Mouse (Mus musculus): ENCODE results near the gene Btbd35f6.
"Not testable (repeated sequence)": the region's sequence is repeated elsewhere in the genome, so short reads cannot be mapped to it uniquely, and the experiment has no call there.

The Btbd35f6 gene

DNA sequence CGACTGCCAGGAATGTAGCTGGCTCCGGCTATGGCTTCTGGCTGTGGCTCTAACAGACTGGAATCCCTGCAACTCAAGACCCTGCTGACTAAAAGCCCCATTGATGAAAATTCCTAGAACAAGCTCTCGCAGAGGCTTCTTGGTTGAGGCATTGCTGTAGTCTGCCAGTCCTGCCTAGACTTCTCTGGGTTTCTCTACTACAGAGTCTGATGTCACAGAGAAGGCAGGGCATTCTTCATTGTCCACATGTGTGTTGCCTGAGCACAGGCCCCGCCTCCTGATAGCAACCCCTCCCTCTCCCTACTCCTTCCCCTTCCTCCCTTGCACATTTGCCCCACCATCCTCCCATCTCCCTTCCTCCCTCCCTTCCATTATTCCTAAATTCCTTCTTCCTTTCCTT, at the start of gene Btbd35f6:
TSS of gene Btbd35f6 (minus strand) at position 101 of the 400 bp plus-strand sequence.
- DNase-seq = not testable (repeated sequence)

DNA sequence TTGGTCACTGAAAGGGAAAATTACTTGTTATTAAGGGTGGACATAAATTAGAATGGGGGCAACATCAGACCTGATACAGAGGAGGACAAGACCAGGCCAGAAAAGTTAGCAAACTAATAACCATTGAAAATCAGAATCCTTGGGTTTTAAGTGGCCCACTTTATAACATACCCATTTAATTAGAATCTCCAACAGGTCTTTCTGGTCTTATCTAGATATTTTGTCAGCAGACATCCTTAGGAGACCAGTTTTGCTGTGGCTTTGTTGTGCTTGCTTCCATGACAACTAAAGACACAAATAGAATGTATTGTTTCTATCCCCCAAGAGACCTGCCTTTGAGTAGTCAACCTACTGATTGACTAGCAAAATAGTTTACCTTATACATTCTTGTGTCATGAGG, 30.4 kb upstream of the Btbd35f6 start, which contains the start of gene Gm21870:
TSS of gene Gm21870 (minus strand) at position 101 of the 400 bp plus-strand sequence.
- not testable (repeated sequence) for DNase-seq

DNA sequence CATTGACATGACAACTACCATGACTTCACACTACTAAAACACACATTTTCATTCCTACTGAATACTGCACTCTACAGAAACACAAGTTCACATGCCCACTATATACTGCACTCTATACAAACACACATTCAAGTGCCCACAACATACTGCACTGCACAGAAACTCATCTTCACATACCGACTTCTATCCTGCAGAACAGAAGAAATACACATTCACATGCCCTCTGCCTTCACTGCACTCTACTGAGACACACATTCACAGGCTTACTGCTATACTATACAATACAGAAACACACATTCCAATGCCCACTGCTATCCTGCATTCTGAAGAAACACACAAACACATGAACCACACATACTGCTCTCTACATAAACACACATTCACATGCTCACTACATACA, 26.1 kb downstream of the Btbd35f6 start:
- not testable (repeated sequence) for DNase-seq

DNA sequence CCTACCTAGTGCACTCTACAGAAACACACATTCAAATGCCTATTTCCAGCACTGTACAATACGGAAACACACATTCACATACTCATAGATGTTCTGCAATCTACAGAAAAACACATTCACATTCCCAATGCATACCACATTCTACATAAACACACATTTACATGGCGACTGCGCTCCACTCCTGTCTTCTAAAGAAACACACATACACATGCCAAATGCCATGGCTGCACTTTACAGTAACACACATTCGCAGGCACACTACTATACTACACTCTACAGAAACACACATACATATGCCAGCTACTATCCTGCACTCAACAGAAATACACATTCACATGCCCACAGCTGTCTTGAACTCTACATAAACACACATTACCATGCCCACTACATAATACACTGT, 28.1 kb downstream of the Btbd35f6 start:
- DNase-seq = not testable (repeated sequence)

DNA sequence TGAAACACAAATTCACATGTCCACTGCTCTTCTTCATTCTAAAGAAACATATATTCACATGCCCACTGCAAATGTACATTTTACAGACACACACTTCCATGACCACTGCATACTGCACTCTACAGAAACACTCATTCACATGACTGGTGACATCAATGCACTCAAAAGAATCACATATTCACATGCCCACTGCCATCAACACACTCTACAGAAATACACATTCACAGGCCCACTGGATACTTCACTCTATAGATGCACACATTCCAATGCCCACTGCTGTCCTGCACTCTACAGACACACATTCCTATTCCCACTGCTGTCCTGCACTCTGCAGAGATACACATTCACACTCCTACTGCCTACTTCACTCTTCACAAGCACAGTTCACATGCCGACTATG, 30.0 kb downstream of the Btbd35f6 start:
- not testable (repeated sequence) for DNase-seq

DNA sequence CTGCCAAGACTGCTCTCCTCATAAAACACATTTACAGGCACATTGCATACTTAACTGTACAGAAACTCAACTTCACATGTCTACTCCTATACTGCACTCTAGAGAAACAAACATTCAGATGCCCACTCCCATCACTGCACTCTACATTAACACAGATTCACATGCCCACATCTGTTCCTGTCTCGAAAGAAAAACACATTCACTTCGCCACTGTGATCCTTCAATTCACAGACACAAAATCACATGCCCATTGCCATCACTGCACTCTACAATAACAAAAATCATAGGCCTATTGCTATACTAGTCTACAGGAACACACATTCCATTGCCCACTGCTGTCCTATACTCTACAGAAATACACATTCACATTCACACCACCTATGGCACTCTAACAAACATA, 30.9 kb downstream of the Btbd35f6 start:
- DNase-seq = not testable (repeated sequence)

Measured in kidney, adult 8-10 months (tissue).